Mouse (Mus musculus) liver, embryonic 12.5 days (tissue): ENCODE measurements at regions not wholly inside any gene's neighbourhood (a gene's known extent, or its start where the extent isn't known, plus 50 kb on each side); places are given as distances from the start of the nearest gene placed in this dataset.
A peak's percentile ranks its signal among the peaks of the same experiment; 100 is the strongest.

Source experiments
- ATAC-seq: fragments of 200-750 bp; cut with Nextera tagmentation; 2 replicates; pipeline ENCODE4 v1.8.0; 2017; ENCODE audit warnings: moderate number of reproducible peaks, mild to moderate bottlenecking, moderate library complexity
- H3K27ac ChIP-seq: fragments of 300-500 bp; sonication (generic); 2 replicates; pipeline ENCODE4 v1.5.1; 2016; ENCODE audit warnings: mild to moderate bottlenecking
- H3K27me3 ChIP-seq: fragments of 300-500 bp; sonication (generic); replicated peaks from 2 replicates; pipeline ENCODE4 v1.6.1; 2016; ENCODE audit warnings: mild to moderate bottlenecking, moderate library complexity
- H3K36me3 ChIP-seq: fragments of 300-500 bp; sonication (generic); 2 replicates; pipeline ENCODE4 v1.6.1; 2016; ENCODE audit warnings: mild to moderate bottlenecking, moderate library complexity
- H3K4me1 ChIP-seq: fragments of 300-500 bp; sonication (generic); 2 replicates; pipeline ENCODE4 v1.6.1; 2016
- H3K4me2 ChIP-seq: fragments of 300-500 bp; sonication (generic); 2 replicates; pipeline ENCODE4 v1.6.1; 2016; ENCODE audit warnings: mild to moderate bottlenecking, moderate library complexity
- H3K4me3 ChIP-seq: fragments of 300-500 bp; sonication (generic); 2 replicates; pipeline ENCODE4 v1.5.1; 2016; ENCODE audit warnings: mild to moderate bottlenecking, moderate library complexity
- H3K9ac ChIP-seq: fragments of 300-500 bp; sonication (generic); 2 replicates; pipeline ENCODE4 v1.6.1; 2016; ENCODE audit warnings: mild to moderate bottlenecking, moderate library complexity
- H3K9me3 ChIP-seq: fragments of 300-500 bp; sonication (generic); replicated peaks from 2 replicates; pipeline ENCODE4 v1.6.1; 2016; ENCODE audit warnings: mild to moderate bottlenecking, moderate library complexity
- WGBS: fragments of 180-500 bp; shearing (Covaris S2); methylation state at CpG from one replicate; pipeline ENCODE4 v1.1.7; 2016; ENCODE audit not compliant: insufficient replicate concordance; 5-methylcytosine and 5-hydroxymethylcytosine counted together

- ATAC-seq, result no peak
- no peaks in the 10 kb centered on the region for H3K4me1 ChIP-seq
- 0 out of 2 replicates have a peak overlapping the region, but pooled peaks have one; percentile 1 for H3K4me2 ChIP-seq
- no peaks in the 10 kb centered on the region for H3K9me3 ChIP-seq
- H3K27me3 ChIP-seq, result no peaks in the 10 kb centered on the region
- no peak overlapping the region for H3K9ac ChIP-seq
- no peak overlapping the region for H3K27ac ChIP-seq
- H3K4me3 ChIP-seq, result no peak overlapping the region
- WGBS, result 38% methylated on average over 16 of the region's 16 CpGs
- H3K36me3 ChIP-seq, result no peaks in the 10 kb centered on the region
Observed at GRCm38 (mm10) chr13:44228540-44229135, 444.1 kb downstream of the Cd83 start.

GRCm38 (mm10) chr13:44229136-44229611 lies 444.6 kb downstream of the Cd83 start:
- H3K4me3 ChIP-seq, result no peak overlapping the region
- H3K27ac ChIP-seq, result no peak overlapping the region
- no peaks in the 10 kb centered on the region for H3K36me3 ChIP-seq
- no peaks in the 10 kb centered on the region for H3K4me1 ChIP-seq
- WGBS, result 38% methylated on average over 7 of the region's 7 CpGs
- H3K9ac ChIP-seq, result no peak overlapping the region
- no peaks in the 10 kb centered on the region for H3K27me3 ChIP-seq
- H3K9me3 ChIP-seq, result no peaks in the 10 kb centered on the region
- 0 out of 2 replicates have a peak overlapping the region, but pooled peaks have one; percentile 1 for H3K4me2 ChIP-seq
- no peak for ATAC-seq

- no peak overlapping the region for H3K27ac ChIP-seq
- H3K9ac ChIP-seq, result no peak overlapping the region
- no peak overlapping the region for H3K4me2 ChIP-seq
- no peak overlapping the region for H3K4me3 ChIP-seq
- 64% methylated on average over 4 of the region's 4 CpGs for WGBS
- no peaks in the 10 kb centered on the region for H3K27me3 ChIP-seq
- ATAC-seq, result no peak
- no peaks in the 10 kb centered on the region for H3K9me3 ChIP-seq
- no peaks in the 10 kb centered on the region for H3K36me3 ChIP-seq
- no peaks in the 10 kb centered on the region for H3K4me1 ChIP-seq
Observed at GRCm38 (mm10) chr13:44231403-44231802, 446.8 kb downstream of the Cd83 start.

GRCm38 (mm10) chr13:44231868-44232715 lies 447.5 kb downstream of the Cd83 start:
- Histone ChIP-seq H3K27ac (no peak overlapping the region), H3K4me3 (no peak overlapping the region), H3K4me1 (no peaks in the 10 kb centered on the region), H3K9ac (no peak overlapping the region), H3K36me3 (no peaks in the 10 kb centered on the region), H3K4me2 (no peak overlapping the region), H3K27me3 (no peaks in the 10 kb centered on the region), H3K9me3 (no peaks in the 10 kb centered on the region)
- WGBS, result 65% methylated on average over 18 of the region's 18 CpGs
- no peak for ATAC-seq

GRCm38 (mm10) chr13:44232716-44233051 lies 448.1 kb downstream of the Cd83 start:
- Histone ChIP-seq H3K9ac (no peak overlapping the region), H3K36me3 (no peaks in the 10 kb centered on the region), H3K27ac (no peak overlapping the region), H3K4me3 (no peak overlapping the region), H3K9me3 (no peaks in the 10 kb centered on the region), H3K27me3 (no peaks in the 10 kb centered on the region), H3K4me1 (no peaks in the 10 kb centered on the region), H3K4me2 (no peak overlapping the region)
- no peak for ATAC-seq
- WGBS, result 82% methylated on average over 6 of the region's 6 CpGs

- Histone ChIP-seq H3K9ac (no peak overlapping the region), H3K4me2 (no peak overlapping the region), H3K36me3 (no peaks in the 10 kb centered on the region), H3K27ac (no peak overlapping the region), H3K4me1 (no peaks in the 10 kb centered on the region), H3K4me3 (no peak overlapping the region), H3K27me3 (no peaks in the 10 kb centered on the region), H3K9me3 (no peaks in the 10 kb centered on the region)
- 62% methylated on average over 6 of the region's 6 CpGs for WGBS
- ATAC-seq, result no peak
Observed at GRCm38 (mm10) chr13:44234241-44234640, 449.7 kb downstream of the Cd83 start.

GRCm38 (mm10) chr13:44235236-44235635 lies 450.7 kb downstream of the Cd83 start:
- no peaks in the 10 kb centered on the region for H3K36me3 ChIP-seq
- H3K9ac ChIP-seq, result no peak overlapping the region
- no peak overlapping the region for H3K4me2 ChIP-seq
- ATAC-seq, result no peak
- H3K27me3 ChIP-seq, result no peaks in the 10 kb centered on the region
- 58% methylated on average over 5 of the region's 5 CpGs for WGBS
- no peak overlapping the region for H3K27ac ChIP-seq
- H3K4me3 ChIP-seq, result no peak overlapping the region
- H3K4me1 ChIP-seq, result no peaks in the 10 kb centered on the region
- no peaks in the 10 kb centered on the region for H3K9me3 ChIP-seq

- Histone ChIP-seq H3K36me3 (no peaks in the 10 kb centered on the region), H3K9me3 (no peaks in the 10 kb centered on the region), H3K27me3 (no peaks in the 10 kb centered on the region), H3K4me1 (no peaks in the 10 kb centered on the region), H3K27ac (no peak overlapping the region), H3K4me2 (no peak overlapping the region), H3K4me3 (no peak overlapping the region), H3K9ac (no peak overlapping the region)
- no peak for ATAC-seq
- 67% methylated on average over 2 of the region's 2 CpGs for WGBS
Observed at GRCm38 (mm10) chr13:44235941-44236340, 451.4 kb downstream of the Cd83 start.

GRCm38 (mm10) chr13:44238308-44238707 lies 453.7 kb downstream of the Cd83 start:
- H3K27me3 ChIP-seq, result no peaks in the 10 kb centered on the region
- H3K36me3 ChIP-seq, result no peaks in the 10 kb centered on the region
- H3K9me3 ChIP-seq, result no peaks in the 10 kb centered on the region
- no peak overlapping the region for H3K4me3 ChIP-seq
- no peak overlapping the region for H3K9ac ChIP-seq
- no peaks in the 10 kb centered on the region for H3K4me1 ChIP-seq
- no peak overlapping the region for H3K27ac ChIP-seq
- H3K4me2 ChIP-seq, result no peak overlapping the region
- no peak for ATAC-seq
- WGBS, result 67% methylated on average over 11 of the region's 11 CpGs

GRCm38 (mm10) chr13:44243211-44243610 lies 458.6 kb downstream of the Cd83 start:
- Histone ChIP-seq H3K4me2 (no peak overlapping the region), H3K9ac (no peak overlapping the region), H3K4me3 (no peak overlapping the region), H3K27me3 (no peaks in the 10 kb centered on the region), H3K27ac (no peak overlapping the region), H3K4me1 (peaks cover 8% of the 10 kb centered on the region; the same call in 1 of the 2 replicates), H3K36me3 (no peaks in the 10 kb centered on the region), H3K9me3 (no peaks in the 10 kb centered on the region)
- WGBS, result 77% methylated on average over 6 of the region's 6 CpGs
- ATAC-seq, result no peak

GRCm38 (mm10) chr13:44246714-44247251 lies 462.2 kb downstream of the Cd83 start:
- no peak overlapping the region for H3K4me2 ChIP-seq
- H3K4me1 ChIP-seq, result peaks cover 8% of the 10 kb centered on the region; the same call in 1 of the 2 replicates
- H3K9me3 ChIP-seq, result no peaks in the 10 kb centered on the region
- H3K27ac ChIP-seq, result no peak overlapping the region
- ATAC-seq, result no peak
- H3K36me3 ChIP-seq, result no peaks in the 10 kb centered on the region
- H3K4me3 ChIP-seq, result no peak overlapping the region
- 37% methylated on average over 7 of the region's 7 CpGs for WGBS
- no peaks in the 10 kb centered on the region for H3K27me3 ChIP-seq
- no peak overlapping the region for H3K9ac ChIP-seq

GRCm38 (mm10) chr13:44247861-44248260 lies 463.3 kb downstream of the Cd83 start:
- ATAC-seq, result no peak
- Histone ChIP-seq H3K9me3 (no peaks in the 10 kb centered on the region), H3K4me2 (no peak overlapping the region), H3K27ac (no peak overlapping the region), H3K36me3 (no peaks in the 10 kb centered on the region), H3K9ac (no peak overlapping the region), H3K4me1 (peaks cover 8% of the 10 kb centered on the region; the same call in 1 of the 2 replicates), H3K27me3 (no peaks in the 10 kb centered on the region), H3K4me3 (no peak overlapping the region)
- WGBS, result 68% methylated on average over 11 of the region's 11 CpGs
